In genomic region chr15:93610288-93610687, GRCm38 (mm10) we compare ENCODE assay signal across 10 mouse cellular contexts. TPM values are rescaled to one million over a fixed set of nuclear protein-coding genes. Genes with fewer than 3 reads are reported as not detected.
A peak's percentile ranks its signal among the peaks of the same experiment; 100 is the strongest.
DNase-seq lines count a peak whose midpoint lies in the region; ATAC-seq lines count a peak whose summit lies in the region.
"Had no signal": no experiment of that assay in that cellular context is flagged by ENCODE, and none has a peak within 500 bp of the region (broad histone marks: within the 10 kb centered on the region; RNA-seq: fewer than 3 reads in every experiment).

No protein-coding gene starts in this region.

- H3K9ac ChIP-seq in liver, embryonic 11.5 days (ENCODE audit: low read depth, low read length): no peak overlapping the region
- no peak overlapping the region for H3K9ac ChIP-seq in kidney, embryonic 16.5 days (replicated peaks; ENCODE audit: low read length)

- H3K36me3 ChIP-seq in liver, embryonic 11.5 days (ENCODE audit: control insufficient read depth, insufficient read depth, low read length): no peaks in the 10 kb centered on the region
- no peaks in the 10 kb centered on the region for H3K36me3 ChIP-seq in kidney, embryonic 16.5 days (ENCODE audit: insufficient read depth, low read length)

- 88% methylated on average over 18 of the region's 18 CpGs for WGBS in liver, embryonic 11.5 days
- 91% methylated on average over 18 of the region's 18 CpGs for WGBS in kidney, embryonic 16.5 days

- H3K9me3 ChIP-seq in liver, embryonic 11.5 days (ENCODE audit: control insufficient read depth, low read length): 0 out of 2 replicates have a peak, but pooled peaks cover 1% of the 10 kb centered on the region
- H3K9me3 ChIP-seq in kidney, embryonic 16.5 days (ENCODE audit: low read length): 0 out of 2 replicates have a peak, but pooled peaks cover 6% of the 10 kb centered on the region

- no peak overlapping the region for H3K4me2 ChIP-seq in liver, embryonic 11.5 days
- no peak overlapping the region for H3K4me2 ChIP-seq in kidney, embryonic 16.5 days (replicated peaks; ENCODE audit: low read depth, low read length)

- H3K27ac ChIP-seq in liver, embryonic 11.5 days (ENCODE audit: low read depth, low read length): no peak overlapping the region
- no peak overlapping the region for H3K27ac ChIP-seq in kidney, embryonic 16.5 days (ENCODE audit: low read length)

- H3K4me3 ChIP-seq in liver, embryonic 11.5 days (ENCODE audit: low read depth, low read length): no peak overlapping the region
- H3K4me3 ChIP-seq in kidney, embryonic 16.5 days (ENCODE audit: low read length): no peak overlapping the region

- peak; percentile 26 for DNase-seq in liver, embryonic 11.5 days (ENCODE audit: low spot score)
- no peak for DNase-seq in liver
- peak; percentile 82 to 85 for DNase-seq in frontal cortex, adult 2 months (ENCODE audit: extremely low spot score in 1 of 2, low spot score in 1 of 2)
- DNase-seq in layer of hippocampus, adult 9-10 months (ENCODE audit: low spot score): peak; percentile 57
- DNase-seq in right cerebral cortex, postnatal 36 days (ENCODE audit: low spot score in 2 of 2): peak; percentile 49 to 81
- DNase-seq in adrenal gland, adult 2 months: no peak
- DNase-seq: kidney, adult 2 months had no signal

- no peaks in the 10 kb centered on the region for H3K27me3 ChIP-seq in liver, embryonic 11.5 days (replicated peaks; ENCODE audit: control insufficient read depth, insufficient read depth, low read length)
- H3K27me3 ChIP-seq in kidney, embryonic 16.5 days (ENCODE audit: insufficient read depth, low read length): no peaks in the 10 kb centered on the region

- no peak for ATAC-seq in liver, embryonic 11.5 days (replicated peaks; ENCODE audit: low FRiP score)
- no peak for ATAC-seq in kidney, embryonic 16.5 days (ENCODE audit: low FRiP score, low TSS enrichment)
- ATAC-seq: forebrain, embryonic 16.5 days had no signal

- H3K4me1 ChIP-seq in liver, embryonic 11.5 days (replicated peaks; ENCODE audit: control insufficient read depth, insufficient read depth, low read length): no peaks in the 10 kb centered on the region
- H3K4me1 ChIP-seq in kidney, embryonic 16.5 days (ENCODE audit: insufficient read depth, low read length): 0 out of 2 replicates have a peak, but pooled peaks cover 2% of the 10 kb centered on the region

RNA-seq across cellular contexts. Expression of gene Prickle1, which starts 14.6 kb away (rescaled TPM):
- polyA plus RNA-seq in liver, embryonic 11.5 days (2014; fragmentation: Nextera tagmentation; extraction: Ambion mirVana): 11.6 and 12.8 TPM in 2 replicates
- 39.9 and 44.3 TPM in 2 replicates for polyA plus RNA-seq in frontal cortex, adult 2 months (2012; rRNA removed)
- total RNA-seq in adrenal gland, adult 2 months (2021): 10 to 100 TPM; 15.7 to 19.4 TPM
- polyA plus RNA-seq in adrenal gland, adult 2 months (2012; rRNA removed): 6.0 and 8.6 TPM in 2 replicates
- polyA plus RNA-seq in kidney, embryonic 16.5 days (2015; fragmentation: Nextera tagmentation; extraction: Ambion mirVana): 28.5 and 31.3 TPM in 2 replicates
- total RNA-seq: monocyte, adult 5-6 weeks had no signal

Comparison
In these comparisons a context has a peak if more than half of its experiments do, and no peak if none do; other contexts are left out.
1. DNase-seq: peak in liver, embryonic 11.5 days (single experiment), frontal cortex, adult 2 months (2 of 2), layer of hippocampus, adult 9-10 months (single experiment) and right cerebral cortex, postnatal 36 days (2 of 2); none in liver (single experiment) and adrenal gland, adult 2 months (single experiment).